Mouse (Mus musculus) myocyte (in vitro differentiated cells): Measurements from ENCODE around the gene Pax5. TPM values are rescaled to one million over a fixed set of nuclear protein-coding genes. Genes with fewer than 3 reads are reported as not detected.

Source experiments
- H3K27me3 ChIP-seq: one replicate; pipeline ENCODE4 v1.6.1; 2011; ENCODE audit not compliant: control insufficient read depth, insufficient read depth, insufficient read length
- H3K36me3 ChIP-seq: one replicate; pipeline ENCODE4 v1.6.1; 2011; ENCODE audit not compliant: control insufficient read depth, insufficient read depth
- H3K4me2 ChIP-seq: one replicate; pipeline ENCODE4 v1.6.1; 2011; ENCODE audit warnings: low read depth, control low read depth
- H3K4me3 ChIP-seq: one replicate; pipeline ENCODE4 v1.5.1; 2011; ENCODE audit warnings: mild to moderate bottlenecking, control low read depth, moderate library complexity
- H3K79me2 ChIP-seq: one replicate; pipeline ENCODE4 v1.6.1; 2011; ENCODE audit not compliant: control insufficient read depth, insufficient read depth
- H3ac ChIP-seq: one replicate; pipeline ENCODE4 v1.6.1; 2011; ENCODE audit not compliant: control insufficient read depth, insufficient read length
- CEBPB ChIP-seq: IDR thresholded peaks from 2 replicates; pipeline ENCODE4 v1.6.1; 2011; ENCODE audit warnings: mild to moderate bottlenecking, moderate library complexity; ENCODE audit not compliant: poor library complexity, insufficient read depth, severe bottlenecking
- E2F4 ChIP-seq: IDR thresholded peaks from one replicate; pipeline ENCODE4 v1.6.1; 2011; ENCODE audit warnings: mild to moderate bottlenecking, control low read depth, moderate library complexity; ENCODE audit not compliant: insufficient read depth
- MAX ChIP-seq: IDR thresholded peaks from one replicate; pipeline ENCODE4 v1.6.1; 2011; ENCODE audit warnings: low read depth, mild to moderate bottlenecking, control low read depth
- MYOD1 ChIP-seq, 3 experiments: IDR thresholded peaks; one replicate each; pipeline ENCODE4 v1.6.1; 2011; ENCODE audit warnings: control low read depth in 2 of 3, low read depth in 2 of 3, mild to moderate bottlenecking in 2 of 3, moderate library complexity in 1 of 3; ENCODE audit not compliant: insufficient read length in 2 of 3, control insufficient read depth in 1 of 3
- MYOG ChIP-seq, 3 experiments: IDR thresholded peaks; one replicate each; pipeline ENCODE4 v1.6.1; 2011; ENCODE audit warnings: control low read depth in 2 of 3, low read depth in 2 of 3, mild to moderate bottlenecking in 2 of 3; ENCODE audit not compliant: insufficient read length in 2 of 3, control insufficient read depth in 1 of 3, insufficient read depth in 1 of 3
- POLR2A ChIP-seq: IDR thresholded peaks from one replicate; pipeline ENCODE4 v1.6.1; 2011; ENCODE audit warnings: low read depth, mild to moderate bottlenecking, control low read depth, moderate library complexity; ENCODE audit not compliant: insufficient read length
- POLR2AphosphoS2 ChIP-seq: IDR thresholded peaks from one replicate; pipeline ENCODE4 v1.6.1; 2011; ENCODE audit warnings: low read depth, control low read depth; ENCODE audit not compliant: insufficient read length
- REST ChIP-seq: IDR thresholded peaks from one replicate; pipeline ENCODE4 v1.6.1; 2011; ENCODE audit warnings: mild to moderate bottlenecking, control low read depth, moderate library complexity; ENCODE audit not compliant: insufficient read depth, insufficient read length
- SRF ChIP-seq: IDR thresholded peaks from one replicate; pipeline ENCODE4 v1.6.1; 2011; ENCODE audit warnings: low read depth; ENCODE audit not compliant: control insufficient read depth, insufficient read length
- TCF12 ChIP-seq: IDR thresholded peaks from one replicate; pipeline ENCODE4 v1.6.1; 2011; ENCODE audit warnings: mild to moderate bottlenecking, control low read depth; ENCODE audit not compliant: poor library complexity, insufficient read depth, severe bottlenecking
- TCF3 ChIP-seq: IDR thresholded peaks from one replicate; pipeline ENCODE4 v1.6.1; 2011; ENCODE audit warnings: low read depth, control low read depth; ENCODE audit not compliant: insufficient read length
- USF1 ChIP-seq: IDR thresholded peaks from one replicate; pipeline ENCODE4 v1.6.1; 2011; ENCODE audit warnings: low read depth, mild to moderate bottlenecking, control low read depth, moderate library complexity
- polyA plus RNA-seq: library from polyadenylated mRNA; unstranded; fragments of >200 nt; fragmentation: generic; extraction: Trizol; gene quantifications from one replicate; pipeline ENCODE4 v1.2.1, GENCODE M21; 2012; ENCODE audit warnings: missing spikeins

Pax5 gene
- polyA plus RNA-seq, 1 experiment: 0.01 TPM

DNA sequence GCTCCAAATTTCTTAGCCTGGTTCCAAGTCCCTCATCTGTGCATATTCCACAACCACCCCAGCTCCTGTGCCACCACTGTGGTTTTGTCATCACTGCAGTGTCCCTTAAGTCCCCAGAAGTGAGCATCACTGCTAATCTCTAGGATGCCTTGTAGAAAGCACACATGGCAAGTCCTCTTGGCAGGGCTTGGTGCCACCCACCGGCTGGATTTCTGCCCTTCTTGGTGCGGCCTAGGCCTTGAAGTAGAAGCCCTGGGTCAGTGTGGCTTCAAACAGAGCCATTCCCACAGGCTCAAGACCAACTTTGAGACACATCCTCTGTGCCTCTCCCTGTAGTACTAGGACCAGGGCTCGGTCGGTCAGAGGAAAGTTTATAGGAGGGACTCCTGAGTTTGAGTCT is 174.6 kb downstream of the Pax5 start:
- TF ChIP-seq USF1: no peak
- TF ChIP-seq CEBPB: no peak
- no peak for TF ChIP-seq POLR2AphosphoS2
- TF ChIP-seq TCF12: no peak
- TF ChIP-seq MYOD1 (IDR thresholded peaks at IDR 0.05; ENCODE audit: control insufficient read depth in 1 of 3, insufficient read length in 2 of 3, low read depth in 2 of 3): no peak
- no peak for TF ChIP-seq SRF
- no peak for TF ChIP-seq POLR2A
- TF ChIP-seq MAX: no peak
- no peak for TF ChIP-seq TCF3
- no peak for TF ChIP-seq E2F4
- TF ChIP-seq REST: no peak
- TF ChIP-seq MYOG (IDR thresholded peaks at IDR 0.05; ENCODE audit: control insufficient read depth in 1 of 3, insufficient read depth in 1 of 3, insufficient read length in 2 of 3, low read depth in 2 of 3): no peak

DNA sequence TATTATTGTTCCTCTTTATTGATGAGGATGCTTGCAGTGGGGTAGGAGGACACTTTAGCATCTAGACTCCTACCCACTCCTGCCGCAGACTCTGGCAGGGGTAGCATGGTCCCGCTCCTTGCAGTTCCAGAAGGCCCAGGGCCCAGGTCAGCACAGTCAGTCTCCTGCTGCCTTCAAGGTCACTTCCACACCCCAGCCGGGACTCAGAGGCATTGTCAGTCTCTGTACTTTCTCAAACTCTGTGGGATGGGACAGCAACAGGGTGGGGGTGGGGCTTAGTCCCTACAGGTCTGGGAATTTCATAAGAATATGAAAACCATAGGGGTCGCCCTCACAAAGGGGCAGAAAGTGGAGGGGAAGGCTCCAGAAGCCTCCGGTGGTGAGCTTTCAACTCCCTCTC is 177.0 kb downstream of the Pax5 start:
- TF ChIP-seq MAX (no peak), MYOG (IDR thresholded peaks at IDR 0.05; ENCODE audit: control insufficient read depth in 1 of 3, insufficient read depth in 1 of 3, insufficient read length in 2 of 3, low read depth in 2 of 3) (no peak), REST (no peak), SRF (no peak), TCF3 (no peak), POLR2AphosphoS2 (no peak), POLR2A (no peak), E2F4 (no peak), MYOD1 (IDR thresholded peaks at IDR 0.05; ENCODE audit: control insufficient read depth in 1 of 3, insufficient read length in 2 of 3, low read depth in 2 of 3) (no peak), CEBPB (no peak), USF1 (no peak), TCF12 (no peak)
- Histone ChIP-seq H3K79me2 (no peaks in the 10 kb centered on the region), H3K4me2 (no peak overlapping the region), H3K4me3 (no peak overlapping the region), H3K27me3 (peaks cover 28% of the 10 kb centered on the region), H3ac (no peak overlapping the region), H3K36me3 (no peaks in the 10 kb centered on the region)

More for the DNA sequence above, 174.6 kb downstream of the Pax5 start:
- Histone ChIP-seq H3K79me2 (no peaks in the 10 kb centered on the region), H3K36me3 (no peaks in the 10 kb centered on the region), H3K4me3 (no peak overlapping the region), H3K27me3 (peaks cover 27% of the 10 kb centered on the region), H3ac (no peak overlapping the region), H3K4me2 (no peak overlapping the region)

DNA sequence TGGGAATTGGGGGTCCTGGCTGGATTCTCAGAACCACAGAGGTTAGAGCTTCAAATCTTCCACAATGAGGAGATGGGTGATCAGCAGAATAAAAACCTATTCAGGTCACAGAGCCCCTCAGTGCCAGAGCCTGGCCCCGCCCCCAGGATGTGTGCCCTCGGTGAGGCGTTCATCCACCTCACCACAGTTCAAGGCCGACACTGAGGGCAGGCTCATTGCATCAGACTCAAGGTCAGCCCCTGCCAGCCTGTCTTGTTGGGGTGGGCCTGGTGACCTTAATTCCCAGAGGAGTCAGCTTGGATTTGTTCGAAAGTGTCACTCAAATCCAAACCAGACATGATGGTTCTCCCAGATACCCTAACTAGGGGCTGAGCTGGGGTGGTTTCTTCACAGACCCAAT is 177.6 kb downstream of the Pax5 start:
- peaks cover 34% of the 10 kb centered on the region for H3K27me3 ChIP-seq
- no peaks in the 10 kb centered on the region for H3K79me2 ChIP-seq
- H3K4me2 ChIP-seq: no peak overlapping the region
- TF ChIP-seq E2F4 (no peak), MYOG (IDR thresholded peaks at IDR 0.05; ENCODE audit: control insufficient read depth in 1 of 3, insufficient read depth in 1 of 3, insufficient read length in 2 of 3, low read depth in 2 of 3) (no peak), REST (no peak), POLR2AphosphoS2 (no peak), POLR2A (no peak)
- no peak overlapping the region for H3K4me3 ChIP-seq
- H3ac ChIP-seq: no peak overlapping the region
- no peaks in the 10 kb centered on the region for H3K36me3 ChIP-seq

DNA sequence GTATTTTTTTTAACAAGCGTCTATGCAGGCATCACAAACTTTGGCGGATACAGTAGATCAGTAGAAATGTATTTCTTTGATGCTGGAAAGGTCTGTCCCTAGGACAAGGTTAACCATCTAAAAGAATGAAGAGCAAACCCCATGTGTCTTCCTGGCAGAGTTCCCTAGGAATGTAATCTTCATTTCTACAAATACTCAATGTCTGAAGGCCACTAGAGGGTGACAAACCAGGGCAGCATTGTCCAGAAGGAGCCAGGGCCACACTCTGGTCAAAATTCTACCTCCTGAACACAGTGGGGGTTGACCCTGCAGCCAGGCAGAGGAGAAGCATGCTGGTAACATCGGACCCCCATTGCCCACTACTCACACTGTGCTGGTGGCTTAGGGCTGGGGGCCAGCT is 185.0 kb downstream of the Pax5 start:
- Histone ChIP-seq H3K27me3 (peaks cover 15% of the 10 kb centered on the region), H3ac (no peak overlapping the region), H3K79me2 (no peaks in the 10 kb centered on the region), H3K4me2 (no peak overlapping the region), H3K36me3 (no peaks in the 10 kb centered on the region), H3K4me3 (no peak overlapping the region)
- TF ChIP-seq MAX (no peak), SRF (no peak), TCF3 (no peak), POLR2A (no peak), CEBPB (no peak), REST (no peak), TCF12 (no peak), MYOG (IDR thresholded peaks at IDR 0.05; ENCODE audit: control insufficient read depth in 1 of 3, insufficient read depth in 1 of 3, insufficient read length in 2 of 3, low read depth in 2 of 3) (no peak)

DNA sequence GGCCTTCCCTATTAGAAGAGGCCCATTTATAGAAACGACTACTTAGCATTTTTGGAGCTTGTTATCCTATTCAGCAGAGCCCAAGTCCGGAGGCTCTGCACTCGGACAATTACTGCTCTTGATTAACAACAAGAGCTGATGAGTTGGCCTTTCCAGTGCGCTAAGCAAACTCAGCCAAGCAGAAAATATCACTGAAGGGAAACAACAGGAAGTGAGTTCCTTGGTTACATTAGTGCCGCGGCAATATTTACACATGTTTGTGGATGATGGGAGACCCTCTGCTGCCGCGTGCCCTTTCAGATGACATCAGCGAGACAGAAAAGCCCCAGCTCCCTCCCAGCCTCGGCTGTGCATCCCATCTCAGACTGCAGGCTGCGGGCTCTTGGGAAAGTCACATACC is 191.4 kb downstream of the Pax5 start:
- Histone ChIP-seq H3K27me3 (no peaks in the 10 kb centered on the region), H3K4me2 (no peak overlapping the region)
- TF ChIP-seq MYOD1 (IDR thresholded peaks at IDR 0.05; ENCODE audit: control insufficient read depth in 1 of 3, insufficient read length in 2 of 3, low read depth in 2 of 3): no peak
- TF ChIP-seq MYOG (IDR thresholded peaks at IDR 0.05; ENCODE audit: control insufficient read depth in 1 of 3, insufficient read depth in 1 of 3, insufficient read length in 2 of 3, low read depth in 2 of 3): no peak
- no peak for TF ChIP-seq E2F4
- no peak for TF ChIP-seq POLR2AphosphoS2
- TF ChIP-seq SRF: no peak
- no peak for TF ChIP-seq CEBPB
- TF ChIP-seq TCF3: no peak
- TF ChIP-seq MAX: no peak
- no peak for TF ChIP-seq REST
- TF ChIP-seq USF1: no peak
- no peak for TF ChIP-seq TCF12
- TF ChIP-seq POLR2A: no peak

More for the DNA sequence above, 191.4 kb downstream of the Pax5 start:
- Histone ChIP-seq H3K79me2 (no peaks in the 10 kb centered on the region), H3K36me3 (no peaks in the 10 kb centered on the region), H3K4me3 (no peak overlapping the region), H3ac (no peak overlapping the region)
